Mouse (Mus musculus) hindbrain, embryonic 11.5 days (tissue): ENCODE results near the gene Mtmr1. TPM values are rescaled to one million over a fixed set of nuclear protein-coding genes. Genes with fewer than 3 reads are reported as not detected.

Source experiments
- ATAC-seq: fragments of 200-750 bp; cut with Nextera tagmentation; 2 replicates; pipeline ENCODE4 v1.8.0; 2017; ENCODE audit warnings: mild to moderate bottlenecking, moderate TSS enrichment, moderate library complexity; ENCODE audit not compliant: low FRiP score
- DNase-seq: peaks from one replicate; pipeline ENCODE4 v3.0.0-alpha.2; 2015; ENCODE audit warnings: low spot score
- H3K27ac ChIP-seq: fragments of 300-500 bp; sonication (generic); 2 replicates; pipeline ENCODE4 v1.5.1; 2014; ENCODE audit warnings: mild to moderate bottlenecking, low read depth, low read length
- H3K27me3 ChIP-seq: fragments of 300-500 bp; sonication (generic); 2 replicates; pipeline ENCODE4 v1.6.1; 2014; ENCODE audit warnings: mild to moderate bottlenecking, low read length, moderate library complexity, mixed read lengths; ENCODE audit not compliant: control insufficient read depth, insufficient read depth
- H3K36me3 ChIP-seq: fragments of 300-500 bp; sonication (generic); 2 replicates; pipeline ENCODE4 v1.6.1; 2014; ENCODE audit warnings: mild to moderate bottlenecking, low read length, moderate library complexity, mixed read lengths; ENCODE audit not compliant: control insufficient read depth, insufficient read depth
- H3K4me1 ChIP-seq: fragments of 300-500 bp; sonication (generic); replicated peaks from 2 replicates; pipeline ENCODE4 v1.6.1; 2014; ENCODE audit warnings: low read length, mixed read lengths; ENCODE audit not compliant: control insufficient read depth, insufficient read depth
- H3K4me2 ChIP-seq: fragments of 300-500 bp; sonication (generic); replicated peaks from 2 replicates; pipeline ENCODE4 v1.6.1; 2014; ENCODE audit warnings: mild to moderate bottlenecking, low read depth, low read length
- H3K4me3 ChIP-seq: fragments of 300-500 bp; sonication (generic); 2 replicates; pipeline ENCODE4 v1.5.1; 2014; ENCODE audit warnings: low read depth, low read length
- H3K9ac ChIP-seq: fragments of 300-500 bp; sonication (generic); 2 replicates; pipeline ENCODE4 v1.6.1; 2014; ENCODE audit warnings: low read depth, low read length
- H3K9me3 ChIP-seq: fragments of 300-500 bp; sonication (generic); 2 replicates; pipeline ENCODE4 v1.6.1; 2016; ENCODE audit warnings: low read length; ENCODE audit not compliant: control insufficient read depth
- WGBS: fragments of 180-500 bp; shearing (Covaris S2); extraction: QIAGEN DNeasy Blood & Tissue Kit; methylation state at CpG from one replicate; pipeline ENCODE4 v1.1.7; 2014; 5-methylcytosine and 5-hydroxymethylcytosine counted together
- polyA plus RNA-seq: library from polyadenylated mRNA; unstranded; fragments of >200 nt; fragmentation: Nextera tagmentation; extraction: Ambion mirVana; gene quantifications from 2 replicates; pipeline ENCODE4 v1.2.1, GENCODE M21; 2014

Gene Mtmr1
- polyA plus RNA-seq, 1 experiment from 2014 or later = 14.7 TPM

- WGBS = 79% methylated on average over 1 of the region's 1 CpGs
- ATAC-seq = no peak
- no peaks in the 10 kb centered on the region for H3K9me3 ChIP-seq
- no peak for DNase-seq
- H3K27ac ChIP-seq = no peak overlapping the region
- no peaks in the 10 kb centered on the region for H3K27me3 ChIP-seq
- no peak overlapping the region for H3K9ac ChIP-seq
- no peak overlapping the region for H3K4me3 ChIP-seq
- H3K4me2 ChIP-seq = no peak overlapping the region
- no peaks in the 10 kb centered on the region for H3K4me1 ChIP-seq
- H3K36me3 ChIP-seq = no peaks in the 10 kb centered on the region
These were observed 100.9 kb downstream of the Mtmr1 start for GRCm38 (mm10) chrX:71465417-71465816.

- no peak overlapping the region for H3K27ac ChIP-seq
- ATAC-seq (no peak), DNase-seq (no peak)
- no peak overlapping the region for H3K9ac ChIP-seq
- no peak overlapping the region for H3K4me3 ChIP-seq
- H3K9me3 ChIP-seq = no peaks in the 10 kb centered on the region
- WGBS = 91% methylated on average over 3 of the region's 3 CpGs
- H3K27me3 ChIP-seq = no peaks in the 10 kb centered on the region
- H3K4me1 ChIP-seq = no peaks in the 10 kb centered on the region
- H3K36me3 ChIP-seq = no peaks in the 10 kb centered on the region
- no peak overlapping the region for H3K4me2 ChIP-seq
These were observed 102.9 kb downstream of the Mtmr1 start for GRCm38 (mm10) chrX:71467491-71467890.

Other genes with a start within 250 kb of the Mtmr1 start
- gene Mtm1, start 154.0 kb upstream of the Mtmr1 start, polyA plus RNA-seq = 3.9 and 4.5 TPM in 2 replicates
- 23.0 and 29.0 TPM in 2 replicates for gene Cd99l2, start 128.1 kb downstream of the Mtmr1 start, polyA plus RNA-seq
- 571 and 643 TPM in 2 replicates for gene Hmgb3, start 191.2 kb downstream of the Mtmr1 start, polyA plus RNA-seq